Mouse (Mus musculus) stomach, embryonic 14.5 days (tissue): ENCODE data around the gene Gm20696. TPM values are rescaled to one million over a fixed set of nuclear protein-coding genes. Genes with fewer than 3 reads are reported as not detected.

Experiments used
- ATAC-seq: fragments of 200-750 bp; cut with Nextera tagmentation; 2 replicates; pipeline ENCODE4 v1.8.0; 2017; ENCODE audit warnings: low read depth, moderate TSS enrichment; ENCODE audit not compliant: insufficient number of reproducible peaks, insufficient read depth, low FRiP score
- H3K27ac ChIP-seq: fragments of 300-500 bp; sonication (generic); 2 replicates; pipeline ENCODE4 v1.5.1; 2014; ENCODE audit warnings: mild to moderate bottlenecking, low read length, moderate library complexity, mixed read lengths
- H3K27me3 ChIP-seq: fragments of 300-500 bp; sonication (generic); 2 replicates; pipeline ENCODE4 v1.6.1; 2014; ENCODE audit warnings: low read length, control low read depth, mixed read lengths; ENCODE audit not compliant: control insufficient read depth, insufficient read depth
- H3K36me3 ChIP-seq: fragments of 300-500 bp; sonication (generic); 2 replicates; pipeline ENCODE4 v1.6.1; 2014; ENCODE audit warnings: mild to moderate bottlenecking, control low read depth, low read length, moderate library complexity, mixed read lengths; ENCODE audit not compliant: control insufficient read depth, insufficient read depth
- H3K4me1 ChIP-seq: fragments of 300-500 bp; sonication (generic); 2 replicates; pipeline ENCODE4 v1.6.1; 2014; ENCODE audit warnings: low read length, control low read depth, mixed read lengths; ENCODE audit not compliant: control insufficient read depth, insufficient read depth
- H3K4me2 ChIP-seq: fragments of 300-500 bp; sonication (generic); replicated peaks from 2 replicates; pipeline ENCODE4 v1.6.1; 2014; ENCODE audit warnings: low read depth, low read length, control low read depth
- H3K4me3 ChIP-seq: fragments of 300-500 bp; sonication (generic); 2 replicates; pipeline ENCODE4 v1.5.1; 2014; ENCODE audit warnings: low read depth, low read length, control low read depth
- H3K9ac ChIP-seq: fragments of 300-500 bp; sonication (generic); replicated peaks from 2 replicates; pipeline ENCODE4 v1.6.1; 2014; ENCODE audit warnings: low read depth, mild to moderate bottlenecking, control low read depth, low read length, moderate library complexity, mixed read lengths
- H3K9me3 ChIP-seq: fragments of 300-500 bp; sonication (generic); 2 replicates; pipeline ENCODE4 v1.6.1; 2016; ENCODE audit warnings: low read depth, low read length, control low read depth; ENCODE audit not compliant: control insufficient read depth
- WGBS: fragments of 180-500 bp; shearing (Covaris S2); extraction: QIAGEN DNeasy Blood & Tissue Kit; methylation state at CpG from one replicate; pipeline ENCODE4 v1.1.7; 2014; 5-methylcytosine and 5-hydroxymethylcytosine counted together
- polyA plus RNA-seq: library from polyadenylated mRNA; unstranded; fragments of >200 nt; fragmentation: Nextera tagmentation; extraction: Ambion mirVana; gene quantifications from 2 replicates; pipeline ENCODE4 v1.2.1, GENCODE M21; 2014

Gm20696 gene
- polyA plus RNA-seq, 1 experiment from 2014 or later, result 7.0 TPM

- no peak overlapping the region for H3K4me2 ChIP-seq
- no peak overlapping the region for H3K27ac ChIP-seq
- H3K36me3 ChIP-seq, result no peaks in the 10 kb centered on the region
- H3K4me3 ChIP-seq, result no peak overlapping the region
- WGBS, result 31% methylated on average over 8 of the region's 8 CpGs
- H3K4me1 ChIP-seq, result peaks cover 7% of the 10 kb centered on the region
- no peaks in the 10 kb centered on the region for H3K27me3 ChIP-seq
- ATAC-seq, result no peak
- no peak overlapping the region for H3K9ac ChIP-seq
- no peaks in the 10 kb centered on the region for H3K9me3 ChIP-seq
Measured at GRCm38 (mm10) chr6:99467109-99467508, 199.5 kb downstream of the Gm20696 start.

GRCm38 (mm10) chr6:99466354-99466753 lies 200.2 kb downstream of the Gm20696 start:
- Histone ChIP-seq H3K4me2 (no peak overlapping the region), H3K27ac (no peak overlapping the region), H3K27me3 (no peaks in the 10 kb centered on the region), H3K4me3 (no peak overlapping the region), H3K4me1 (peaks cover 7% of the 10 kb centered on the region), H3K36me3 (no peaks in the 10 kb centered on the region), H3K9me3 (no peaks in the 10 kb centered on the region), H3K9ac (no peak overlapping the region)
- ATAC-seq, result no peak
- 56% methylated on average over 8 of the region's 8 CpGs for WGBS

- no peaks in the 10 kb centered on the region for H3K27me3 ChIP-seq
- H3K9me3 ChIP-seq, result no peaks in the 10 kb centered on the region
- no peaks in the 10 kb centered on the region; the same call in 1 of the 2 replicates for H3K4me1 ChIP-seq
- H3K36me3 ChIP-seq, result no peaks in the 10 kb centered on the region
- no peak overlapping the region for H3K4me3 ChIP-seq
- H3K4me2 ChIP-seq, result no peak overlapping the region
- no peak for ATAC-seq
- WGBS, result 91% methylated on average over 4 of the region's 4 CpGs
- H3K9ac ChIP-seq, result no peak overlapping the region
- H3K27ac ChIP-seq, result no peak overlapping the region
Measured at GRCm38 (mm10) chr6:99464449-99464848, 202.1 kb downstream of the Gm20696 start.

- no peak for ATAC-seq
- no peaks in the 10 kb centered on the region for H3K4me1 ChIP-seq
- no peaks in the 10 kb centered on the region; the same call in 1 of the 2 replicates for H3K36me3 ChIP-seq
- no peak overlapping the region for H3K27ac ChIP-seq
- no peaks in the 10 kb centered on the region for H3K9me3 ChIP-seq
- 92% methylated on average over 7 of the region's 7 CpGs for WGBS
- H3K27me3 ChIP-seq, result no peaks in the 10 kb centered on the region
- H3K4me2 ChIP-seq, result no peak overlapping the region
- H3K9ac ChIP-seq, result no peak overlapping the region
- H3K4me3 ChIP-seq, result no peak overlapping the region
Measured at GRCm38 (mm10) chr6:99463906-99464305, 202.7 kb downstream of the Gm20696 start.

GRCm38 (mm10) chr6:99458775-99459174 lies 207.8 kb downstream of the Gm20696 start:
- no peak overlapping the region for H3K9ac ChIP-seq
- no peaks in the 10 kb centered on the region for H3K4me1 ChIP-seq
- H3K27me3 ChIP-seq, result no peaks in the 10 kb centered on the region
- no peak overlapping the region for H3K27ac ChIP-seq
- WGBS, result 82% methylated on average over 4 of the region's 4 CpGs
- H3K4me2 ChIP-seq, result no peak overlapping the region
- H3K36me3 ChIP-seq, result no peaks in the 10 kb centered on the region; the same call in 1 of the 2 replicates
- no peak for ATAC-seq
- H3K4me3 ChIP-seq, result no peak overlapping the region
- H3K9me3 ChIP-seq, result no peaks in the 10 kb centered on the region

- ATAC-seq, result no peak
- Histone ChIP-seq H3K4me1 (peaks cover 21% of the 10 kb centered on the region), H3K36me3 (no peaks in the 10 kb centered on the region; the same call in 1 of the 2 replicates), H3K4me2 (no peak overlapping the region), H3K4me3 (no peak overlapping the region), H3K27ac (no peak overlapping the region), H3K27me3 (no peaks in the 10 kb centered on the region), H3K9ac (no peak overlapping the region), H3K9me3 (no peaks in the 10 kb centered on the region)
- 83% methylated on average over 7 of the region's 7 CpGs for WGBS
Measured at GRCm38 (mm10) chr6:99453763-99454520, 212.7 kb downstream of the Gm20696 start.

- peaks cover 21% of the 10 kb centered on the region for H3K4me1 ChIP-seq
- no peak overlapping the region for H3K27ac ChIP-seq
- no peak overlapping the region for H3K9ac ChIP-seq
- no peak overlapping the region for H3K4me3 ChIP-seq
- no peak for ATAC-seq
- no peak overlapping the region for H3K4me2 ChIP-seq
- H3K36me3 ChIP-seq, result no peaks in the 10 kb centered on the region
- H3K9me3 ChIP-seq, result no peaks in the 10 kb centered on the region
- H3K27me3 ChIP-seq, result no peaks in the 10 kb centered on the region
- WGBS, result 47% methylated on average over 2 of the region's 2 CpGs
Measured at GRCm38 (mm10) chr6:99452638-99453185, 213.9 kb downstream of the Gm20696 start.

- no peaks in the 10 kb centered on the region for H3K36me3 ChIP-seq
- no peak for ATAC-seq
- no peak overlapping the region for H3K9ac ChIP-seq
- H3K9me3 ChIP-seq, result no peaks in the 10 kb centered on the region
- no peak overlapping the region for H3K27ac ChIP-seq
- H3K4me2 ChIP-seq, result no peak overlapping the region
- H3K4me3 ChIP-seq, result no peak overlapping the region
- 22% methylated on average over 11 of the region's 11 CpGs for WGBS
- H3K27me3 ChIP-seq, result no peaks in the 10 kb centered on the region
- H3K4me1 ChIP-seq, result peaks cover 21% of the 10 kb centered on the region
Measured at GRCm38 (mm10) chr6:99451479-99451878, 215.1 kb downstream of the Gm20696 start.
